Mouse (Mus musculus): ENCODE measurements around the gene Tbce.

- TF ChIP-seq POLR2A (IDR thresholded peaks at IDR 0.05; ENCODE audit: extremely low read depth, insufficient read depth, low read length) (no peak), CTCF (IDR thresholded peaks at IDR 0.05; ENCODE audit: low read depth, low read length) (no peak)
Measured at GRCm38 (mm10) chr13:14063942-14064271, 24.5 kb upstream of the Tbce start.
